Mouse (Mus musculus) frontal cortex, postnatal 36 days (tissue): ENCODE measurements around the gene Fgd6.
A peak's percentile ranks its signal among the peaks of the same experiment; 100 is the strongest.

Experiments used
- DNase-seq, 2 experiments: peaks; one replicate each; pipeline ENCODE4 v3.0.0; 2022; ENCODE audit warnings: low spot score in 2 of 2

The Fgd6 gene

DNA sequence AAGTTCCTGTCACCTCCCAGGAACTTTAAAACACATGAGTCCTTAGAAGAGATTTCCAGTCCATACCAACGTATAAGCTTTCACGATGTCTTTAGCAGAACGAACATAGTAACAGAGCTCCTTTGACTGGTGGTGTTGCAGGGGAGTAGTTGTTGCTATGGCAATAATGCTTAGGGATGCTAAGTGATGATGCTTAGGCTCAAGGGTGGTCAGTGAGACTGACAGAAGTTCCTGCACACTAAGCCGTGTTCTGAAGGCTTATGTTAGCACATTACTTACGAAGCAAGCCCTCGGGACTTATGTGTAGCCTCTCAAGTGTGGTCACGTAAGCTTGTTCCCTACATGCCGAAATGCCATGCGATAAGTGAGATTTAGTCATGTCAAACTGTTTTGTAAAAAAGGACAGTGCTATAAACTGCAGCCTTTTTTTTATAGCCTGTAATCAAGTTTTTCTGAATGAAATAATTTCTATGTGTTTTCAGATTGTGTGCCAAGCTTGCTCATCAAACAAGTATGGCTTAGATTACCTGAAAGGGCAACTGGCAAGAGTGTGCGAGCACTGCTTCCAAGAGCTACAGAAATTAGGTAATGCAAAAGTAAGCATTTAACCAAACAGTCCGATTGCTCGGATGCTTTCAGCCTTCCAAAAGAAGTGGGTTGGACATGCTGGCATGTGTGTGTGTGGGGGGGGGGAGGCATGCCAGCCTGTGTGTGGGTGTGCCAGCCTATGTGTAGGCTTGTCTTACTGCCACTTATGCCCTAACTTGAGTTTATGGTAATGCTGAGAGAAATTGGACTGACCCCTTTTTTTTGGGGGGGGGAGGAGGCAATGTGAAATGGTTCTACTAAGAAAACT, 99.0 kb downstream of the Fgd6 start:
- DNase-seq: peak in 1 of 2 experiments; percentile 28

GRCm38 (mm10) chr10:94138890-94139482, 103.2 kb downstream of the Fgd6 start:
- DNase-seq: no peak

DNA sequence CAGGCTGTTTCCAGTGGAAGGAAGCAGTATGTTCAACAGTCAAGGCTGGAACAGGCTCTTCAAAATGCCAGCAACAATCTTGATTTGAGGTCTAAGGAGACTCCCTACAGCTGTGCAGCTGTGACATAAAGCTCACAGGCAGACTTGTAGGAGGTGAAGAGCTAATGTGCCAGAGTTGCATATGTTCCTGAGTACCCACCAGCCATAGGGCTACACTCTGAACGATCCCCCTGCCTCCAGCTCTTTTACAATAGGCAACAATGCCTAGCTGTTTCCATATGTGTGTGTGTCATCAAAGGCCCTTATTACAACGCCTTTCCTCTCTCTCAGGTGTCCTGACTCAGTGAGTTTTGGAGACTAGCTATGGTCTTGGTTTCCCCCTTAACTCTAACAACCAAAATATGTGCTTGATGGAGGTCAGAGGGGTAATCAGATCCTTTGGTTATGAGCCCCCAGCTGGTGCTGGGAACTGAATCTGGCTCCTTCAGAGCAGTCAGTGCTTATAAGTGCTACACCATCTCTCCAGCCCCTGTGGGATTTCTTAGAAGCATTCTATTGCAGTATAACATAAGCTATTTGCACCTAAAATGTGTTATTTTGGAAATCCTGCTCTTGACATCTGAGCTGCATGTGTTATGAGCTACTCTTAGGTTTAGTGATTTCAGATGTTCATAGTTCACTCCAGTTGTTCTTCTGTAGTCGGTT, 104.6 kb downstream of the Fgd6 start:
- no peak for DNase-seq

DNA sequence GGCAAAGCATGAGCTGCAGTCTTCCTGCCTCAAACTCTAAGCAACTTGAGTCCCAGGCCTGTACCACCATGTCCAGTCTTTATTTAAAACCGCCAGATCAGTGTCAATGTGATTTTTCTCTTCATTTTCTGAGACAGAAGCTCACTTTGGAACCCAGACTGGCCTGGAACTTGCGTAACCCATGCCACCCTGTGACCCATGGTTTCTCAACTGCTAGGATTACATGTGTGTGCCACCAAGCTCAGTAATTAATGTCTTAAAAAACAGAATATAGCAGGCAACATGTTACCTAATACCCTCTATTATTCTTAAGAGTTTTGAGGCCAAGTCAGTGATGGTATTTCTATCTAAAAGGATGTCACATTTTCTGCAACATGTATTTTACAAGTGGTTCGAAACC, 106.6 kb downstream of the Fgd6 start:
- no peak for DNase-seq

DNA sequence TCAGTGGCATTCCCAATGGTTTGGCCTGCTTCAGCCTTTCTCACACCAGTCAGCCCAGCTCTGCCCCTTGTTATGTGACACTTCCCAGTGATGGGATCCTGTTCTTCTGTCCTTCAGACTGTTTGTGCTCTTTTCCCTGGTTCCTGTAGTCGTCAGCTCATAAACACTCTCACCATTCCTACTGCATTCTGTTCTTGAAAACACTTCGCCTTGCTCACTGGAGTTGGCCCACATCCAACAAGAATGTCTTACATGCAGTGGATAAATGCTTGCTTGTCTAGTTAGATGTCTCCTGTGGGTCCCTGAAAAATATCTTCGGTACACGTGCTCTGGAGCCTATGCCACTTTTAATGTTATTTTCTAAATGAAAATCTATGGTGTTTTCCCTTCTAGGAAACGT, 108.8 kb downstream of the Fgd6 start:
- no peak for DNase-seq

DNA sequence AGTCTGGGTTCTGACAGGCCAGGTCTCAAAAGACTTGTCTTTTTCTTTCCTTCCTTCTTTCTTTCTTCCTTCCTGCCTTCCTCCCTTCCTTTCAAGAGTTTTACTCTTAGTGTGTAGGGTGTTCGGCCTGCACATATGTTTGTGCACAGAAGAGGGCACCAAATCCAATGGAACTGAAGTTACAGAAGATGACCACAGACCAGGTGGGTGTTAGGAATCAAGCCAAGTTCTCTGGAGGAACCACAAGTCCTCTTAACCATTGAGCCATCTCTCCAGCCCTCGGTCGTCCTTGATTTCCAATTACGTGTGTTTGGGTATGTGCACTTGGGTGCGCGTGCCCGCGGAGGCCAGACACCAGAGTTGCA, 111.6 kb downstream of the Fgd6 start:
- DNase-seq: no peak

DNA sequence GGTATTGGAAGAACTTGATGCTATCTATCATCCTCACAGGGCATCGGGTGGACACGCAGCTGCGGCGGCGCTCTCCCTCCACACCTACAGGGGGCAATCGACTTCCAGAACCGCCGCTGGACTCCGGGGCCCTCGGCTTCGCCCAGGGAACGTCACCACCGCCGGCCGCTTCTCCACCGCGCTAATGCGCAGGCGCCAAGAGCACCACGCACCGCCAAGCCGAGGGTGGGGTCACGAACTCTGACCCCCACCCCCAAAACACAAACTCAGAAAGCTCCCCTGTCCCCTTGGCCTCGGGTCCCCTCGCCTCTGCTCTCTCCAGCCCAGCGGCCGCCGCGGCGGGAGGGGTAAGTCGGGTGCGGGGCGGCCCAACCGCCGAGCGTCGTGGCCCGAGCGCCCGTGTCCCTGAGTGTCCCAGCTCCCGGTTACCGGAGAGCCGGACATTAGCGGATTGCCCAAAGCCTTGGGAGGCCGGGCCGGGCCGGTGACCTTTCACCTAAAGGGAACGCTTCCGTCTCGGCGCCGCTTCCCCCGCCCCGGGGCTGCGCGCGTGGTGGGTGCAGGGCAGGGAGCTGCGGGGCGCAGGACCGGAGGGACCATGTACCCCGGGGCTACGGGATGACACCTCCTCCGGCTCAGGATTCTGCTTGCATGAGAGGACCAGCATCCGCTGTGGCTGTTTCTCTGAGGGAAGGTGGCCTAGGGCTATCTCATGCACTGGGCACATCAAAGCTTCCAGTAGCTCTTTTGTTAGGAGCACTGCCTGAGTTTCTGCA, 112.1 kb downstream of the Fgd6 start, which contains the start of gene Nr2c1:
Nr2c1 (plus strand) TSS at position 268 of the 776 bp plus-strand sequence.
- DNase-seq: peak; percentile 91 to 94

DNA sequence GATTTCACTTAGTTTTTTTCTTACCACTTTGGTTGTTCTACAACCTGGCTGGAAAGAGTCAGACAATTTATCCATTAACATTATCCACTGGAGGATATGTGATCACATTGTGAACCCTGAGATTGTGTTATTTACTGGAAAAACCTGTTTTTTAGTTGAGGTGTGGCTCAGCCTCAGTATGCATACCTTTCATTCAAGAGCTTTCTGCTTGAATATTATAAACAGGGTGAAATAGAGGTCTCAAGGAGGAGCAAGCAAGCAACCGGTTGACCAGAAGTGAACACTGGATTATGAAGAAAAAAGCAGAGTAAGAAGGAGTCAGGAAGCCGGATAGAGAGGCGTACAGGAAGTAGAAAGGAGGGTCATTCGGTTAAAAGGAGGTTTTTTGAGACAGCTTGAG, 115.7 kb downstream of the Fgd6 start:
- DNase-seq: no peak

DNA sequence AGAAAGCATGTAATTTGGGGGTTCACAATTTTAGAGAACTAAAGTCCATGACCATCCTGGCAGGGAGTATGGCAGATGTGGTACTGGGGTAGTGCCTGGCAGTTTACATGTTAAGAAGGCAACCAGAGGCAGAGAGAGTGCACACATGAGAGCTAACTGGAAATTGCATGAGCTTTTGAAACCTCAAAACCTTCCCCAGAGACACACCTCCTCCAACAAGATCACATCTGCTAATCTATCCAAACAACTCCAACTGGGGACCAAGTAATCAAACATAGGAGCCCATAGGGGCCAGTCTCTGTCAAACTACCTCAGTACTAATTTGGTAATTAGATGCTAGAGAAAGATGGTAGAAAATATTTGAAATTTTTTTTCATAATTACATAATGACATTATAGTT, 118.0 kb downstream of the Fgd6 start:
- no peak for DNase-seq

GRCm38 (mm10) chr10:94158962-94159361, 123.2 kb downstream of the Fgd6 start:
- no peak for DNase-seq

DNA sequence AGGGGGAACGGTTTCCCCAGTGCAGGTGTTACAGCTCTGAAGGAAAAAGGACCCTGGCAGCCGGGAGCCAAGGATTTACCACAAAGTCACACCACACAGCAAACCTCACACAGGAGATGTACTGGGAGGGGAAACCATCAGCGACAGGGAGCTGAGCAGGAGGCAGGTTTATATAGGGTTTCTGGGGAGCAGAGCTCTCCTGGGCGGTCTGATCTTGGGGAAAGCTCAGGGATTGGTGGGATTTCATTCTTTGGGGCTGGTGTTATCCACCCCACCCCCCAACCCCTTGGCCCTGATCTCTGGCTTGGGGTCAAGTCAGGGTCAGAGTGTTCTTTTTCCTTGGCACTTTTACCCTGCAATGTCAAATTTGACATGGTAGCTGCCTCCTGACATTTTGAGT, 123.6 kb downstream of the Fgd6 start:
- DNase-seq: no peak

DNA sequence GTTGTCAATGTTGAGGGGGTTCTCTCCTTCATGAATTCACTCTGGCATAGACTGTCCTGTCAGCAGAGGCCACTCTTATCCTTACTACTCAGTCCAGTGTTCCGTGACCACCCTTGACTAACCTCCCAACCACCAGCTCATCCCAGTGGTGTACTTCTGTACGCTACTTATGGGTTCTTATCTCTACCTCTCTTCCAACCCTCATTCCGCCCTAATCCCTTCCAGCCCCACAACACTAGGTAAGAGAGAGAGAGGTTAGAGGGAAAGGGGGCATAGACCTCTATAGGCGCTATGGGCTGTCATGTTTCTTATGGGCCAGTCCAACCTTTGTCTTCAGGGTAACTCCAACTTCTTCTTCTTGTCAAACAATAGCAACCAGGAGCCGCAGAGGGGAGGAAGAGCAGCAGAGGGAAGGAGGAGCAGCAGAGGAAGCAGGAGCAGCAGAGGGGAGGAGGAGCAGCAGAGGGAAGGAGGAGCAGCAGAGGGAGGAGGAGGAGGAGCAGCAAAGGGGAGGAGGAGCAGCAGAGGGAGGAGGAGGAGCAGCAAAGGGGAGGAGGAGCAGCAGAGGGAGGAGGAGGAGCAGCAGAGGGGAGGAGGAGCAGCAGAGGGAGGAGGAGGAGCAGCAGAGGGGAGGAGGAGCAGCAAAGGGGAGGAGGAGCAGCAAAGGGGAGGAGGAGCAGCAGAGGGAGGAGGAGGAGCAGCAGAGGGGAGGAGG, 125.4 kb downstream of the Fgd6 start:
- no peak for DNase-seq

DNA sequence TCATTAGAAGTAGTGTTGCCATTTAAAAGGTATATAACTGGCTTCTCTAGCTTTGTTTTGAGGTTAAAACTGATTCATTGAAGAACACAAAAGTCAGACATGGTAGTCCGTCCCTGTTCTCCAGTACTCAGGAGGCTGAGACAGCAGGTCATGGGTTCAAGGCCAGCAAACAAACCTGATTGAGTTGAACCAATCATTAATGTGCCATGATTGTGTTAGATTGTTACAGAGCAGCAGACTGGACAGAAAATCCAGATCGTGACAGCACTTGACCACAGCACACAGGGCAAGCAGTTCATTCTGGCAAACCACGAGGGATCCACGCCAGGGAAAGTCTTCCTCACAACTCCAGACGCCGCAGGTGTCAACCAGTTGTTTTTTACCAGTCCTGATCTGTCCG, 126.2 kb downstream of the Fgd6 start:
- no peak for DNase-seq

- no peak for DNase-seq
These were observed 128.5 kb downstream of the Fgd6 start for GRCm38 (mm10) chr10:94164104-94164845.

DNA sequence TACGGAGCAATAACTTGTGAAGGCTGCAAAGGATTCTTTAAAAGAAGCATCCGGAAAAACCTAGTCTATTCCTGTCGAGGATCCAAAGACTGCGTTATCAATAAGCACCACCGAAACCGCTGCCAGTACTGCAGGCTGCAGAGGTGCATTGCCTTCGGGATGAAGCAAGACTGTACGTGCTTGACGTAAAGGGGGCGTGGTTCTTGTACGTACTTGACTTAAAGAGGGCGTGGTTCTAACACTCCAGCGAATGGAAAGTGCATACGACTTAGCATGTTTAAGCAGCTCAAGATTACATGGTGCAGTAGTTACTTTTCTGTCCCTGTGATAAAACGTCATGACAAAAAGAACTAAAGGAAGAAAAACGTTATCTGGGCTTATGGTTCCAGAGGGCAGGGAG, 129.6 kb downstream of the Fgd6 start:
- no peak for DNase-seq

- DNase-seq: no peak
These were observed 131.4 kb downstream of the Fgd6 start for GRCm38 (mm10) chr10:94167051-94167750.

GRCm38 (mm10) chr10:94171440-94172130, 135.8 kb downstream of the Fgd6 start:
- no peak for DNase-seq

DNA sequence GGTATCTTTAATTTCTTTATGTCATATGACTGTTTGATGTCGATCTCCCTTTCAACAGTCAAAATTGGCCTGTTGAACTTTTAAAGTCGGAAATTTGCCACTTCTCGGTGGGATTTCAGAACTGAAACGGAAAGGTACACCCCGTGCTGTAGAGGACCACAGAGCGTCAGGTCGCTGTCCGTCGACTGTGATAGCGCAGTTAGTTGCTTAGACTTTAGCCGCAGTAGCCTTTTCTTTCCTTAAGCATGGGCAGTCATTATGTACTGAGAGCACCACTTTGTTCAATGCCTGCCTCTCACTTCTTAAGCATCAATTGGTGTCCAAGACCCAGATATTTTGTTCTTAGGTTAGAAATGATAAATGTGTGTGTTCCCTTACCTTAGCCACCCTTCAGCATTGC, 136.3 kb downstream of the Fgd6 start:
- DNase-seq: no peak

DNA sequence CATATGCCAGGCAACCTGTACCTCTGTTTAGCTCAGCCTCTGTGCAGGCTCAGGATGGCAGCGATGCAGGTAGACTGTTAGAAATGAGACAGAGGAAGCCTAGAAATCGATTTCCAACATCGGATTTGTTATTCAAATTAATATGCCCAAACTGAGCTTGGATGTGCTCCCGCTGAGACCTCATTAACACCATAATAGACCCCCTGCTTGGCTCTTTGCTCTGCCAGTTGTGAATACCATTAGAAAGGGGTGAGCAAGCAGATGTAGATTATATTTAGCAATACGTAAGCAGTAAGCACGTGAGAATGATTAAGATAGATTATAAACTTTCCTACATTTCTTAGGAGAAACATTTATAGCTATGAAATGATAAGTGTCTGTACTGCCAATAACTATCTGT, 136.9 kb downstream of the Fgd6 start:
- no peak for DNase-seq
